Mouse (Mus musculus): ENCODE measurements around the gene Cacng8.

DNA sequence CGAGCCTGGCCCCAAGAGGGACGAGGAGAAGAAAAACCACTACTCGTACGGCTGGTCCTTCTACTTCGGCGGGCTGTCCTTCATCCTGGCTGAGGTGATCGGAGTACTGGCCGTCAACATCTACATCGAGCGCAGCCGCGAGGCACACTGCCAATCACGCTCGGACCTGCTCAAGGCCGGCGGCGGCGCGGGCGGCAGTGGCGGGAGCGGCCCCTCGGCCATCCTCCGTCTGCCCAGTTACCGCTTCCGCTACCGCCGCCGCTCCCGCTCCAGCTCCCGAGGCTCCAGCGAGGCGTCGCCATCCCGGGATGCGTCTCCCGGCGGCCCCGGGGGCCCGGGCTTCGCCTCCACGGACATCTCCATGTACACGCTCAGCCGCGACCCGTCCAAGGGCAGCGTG, 24.4 kb downstream of the Cacng8 start:
- TF ChIP-seq CTCF (IDR thresholded peaks at IDR 0.05; ENCODE audit: borderline replicate concordance, extremely low read depth, insufficient read depth, insufficient read length), result no peak
- TF ChIP-seq POLR2A (IDR thresholded peaks at IDR 0.05; ENCODE audit: borderline replicate concordance, extremely low read depth, insufficient read depth, insufficient read length, poor library complexity, severe bottlenecking), result no peak

Data from brain, embryonic 14.5 days (tissue).